Mouse (Mus musculus): ENCODE measurements at regions not wholly inside any gene's neighbourhood (a gene's known extent, or its start where the extent isn't known, plus 50 kb on each side); places are given as distances from the start of the nearest gene placed in this dataset.
A peak's percentile ranks its signal among the peaks of the same experiment; 100 is the strongest.
"Not testable (repeated sequence)": the region's sequence is repeated elsewhere in the genome, so short reads cannot be mapped to it uniquely, and the experiment has no call there.

DNA sequence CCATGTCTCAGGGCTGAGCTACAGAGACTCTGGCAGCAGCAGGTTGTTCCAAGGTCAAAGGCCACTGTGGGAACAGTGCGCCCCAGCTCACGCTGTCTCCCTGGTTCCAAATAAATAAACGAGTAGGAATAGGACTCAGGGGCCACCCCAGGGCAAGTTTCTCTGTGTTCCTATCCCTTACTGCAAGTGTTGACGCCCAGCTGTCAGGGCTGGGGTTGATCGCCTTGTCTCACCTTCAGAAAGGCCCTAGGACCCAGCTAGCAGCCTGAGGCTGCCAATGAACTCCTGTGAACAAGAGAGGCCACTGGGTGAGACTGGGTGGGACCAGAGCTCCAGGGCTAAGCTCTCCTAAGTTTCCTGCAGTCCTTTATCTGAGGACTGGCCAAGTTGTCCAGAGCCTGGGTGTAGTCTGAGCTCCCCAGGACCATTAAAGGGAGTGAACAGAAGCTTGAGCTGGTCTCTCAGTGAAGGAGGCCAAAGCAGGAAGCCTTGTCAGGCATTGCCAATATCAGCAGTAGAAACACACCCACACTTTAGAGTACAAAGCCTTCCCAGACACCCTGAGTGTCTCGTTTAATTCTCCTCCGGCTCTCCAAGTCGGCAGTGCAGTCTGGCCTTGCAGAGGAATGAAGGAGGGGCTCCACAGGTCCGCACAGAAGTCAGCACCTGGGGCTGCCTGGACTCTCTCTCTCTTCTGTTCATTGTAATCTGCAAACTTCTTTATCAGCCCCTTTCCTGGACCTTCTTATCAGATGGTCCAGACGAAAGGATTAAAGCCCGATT lies 308.6 kb downstream of the Diras2 start:
- 0 out of 2 replicates have a peak, but pooled peaks have one; percentile 36 for ATAC-seq (replicated peaks; ENCODE audit: insufficient number of reproducible peaks, insufficient read depth, low FRiP score, low read depth)

DNA sequence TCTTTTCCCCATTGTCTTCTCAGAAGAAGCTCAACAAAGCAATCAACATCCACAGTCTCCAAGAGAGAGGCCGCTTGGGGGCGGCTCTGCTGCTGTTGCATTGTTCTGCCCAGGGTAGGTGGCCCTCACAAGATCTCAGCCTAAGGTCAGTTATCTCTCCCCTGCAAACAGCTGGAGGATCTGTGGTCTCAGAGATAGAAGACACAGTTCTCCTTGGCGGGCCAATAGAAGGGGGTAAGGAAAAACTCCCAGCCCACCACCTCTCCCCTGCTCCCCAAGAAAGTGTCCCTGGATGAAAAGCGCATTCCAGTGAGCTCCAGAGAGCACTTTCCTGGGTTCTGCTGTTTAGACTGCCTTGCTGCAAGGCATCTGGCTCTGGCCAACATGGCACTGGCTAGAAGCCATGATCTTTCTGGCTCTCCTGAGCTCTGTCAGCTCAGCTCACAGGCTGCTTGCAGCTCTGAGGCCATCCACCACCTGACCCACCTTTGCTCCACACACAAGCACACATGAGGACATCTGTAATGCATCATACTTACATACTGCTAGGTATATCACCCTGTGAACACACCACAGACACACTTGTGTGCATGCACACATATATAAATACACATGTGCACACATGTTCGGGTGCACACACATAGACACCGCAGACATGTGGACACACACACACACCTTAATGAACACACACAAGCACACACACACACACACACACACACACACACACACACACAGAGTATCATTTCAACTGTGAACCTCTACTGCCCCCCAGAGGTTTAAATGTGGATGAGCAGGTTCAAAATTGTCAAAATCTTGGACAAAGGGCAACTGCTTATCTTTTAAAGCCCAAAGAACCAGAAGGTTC lies 307.7 kb downstream of the Diras2 start:
- H3K4me3 ChIP-seq: no peak overlapping the region
- no peak overlapping the region for H3K9ac ChIP-seq
- peaks cover 15% of the 10 kb centered on the region for H3K4me1 ChIP-seq (replicated peaks)
- peak overlapping the region; percentile 43; the same call in 1 of the 2 replicates for H3K27ac ChIP-seq
- no peaks in the 10 kb centered on the region for H3K27me3 ChIP-seq
- H3K4me2 ChIP-seq: no peak overlapping the region
- H3K9me3 ChIP-seq (replicated peaks): no peaks in the 10 kb centered on the region
- peak; percentile 47 for ATAC-seq (replicated peaks; ENCODE audit: insufficient number of reproducible peaks, insufficient read depth, low FRiP score, low read depth)
- H3K36me3 ChIP-seq: no peaks in the 10 kb centered on the region
- 41% methylated on average over 6 of the region's 6 CpGs for WGBS

More for the DNA sequence above, 308.6 kb downstream of the Diras2 start:
- Histone ChIP-seq H3K4me2 (no peak overlapping the region), H3K27ac (peak overlapping the region; percentile 47), H3K9me3 (replicated peaks) (no peaks in the 10 kb centered on the region), H3K4me3 (no peak overlapping the region), H3K4me1 (replicated peaks) (peaks cover 15% of the 10 kb centered on the region), H3K36me3 (no peaks in the 10 kb centered on the region), H3K27me3 (no peaks in the 10 kb centered on the region), H3K9ac (no peak overlapping the region)
- 41% methylated on average over 11 of the region's 11 CpGs for WGBS

DNA sequence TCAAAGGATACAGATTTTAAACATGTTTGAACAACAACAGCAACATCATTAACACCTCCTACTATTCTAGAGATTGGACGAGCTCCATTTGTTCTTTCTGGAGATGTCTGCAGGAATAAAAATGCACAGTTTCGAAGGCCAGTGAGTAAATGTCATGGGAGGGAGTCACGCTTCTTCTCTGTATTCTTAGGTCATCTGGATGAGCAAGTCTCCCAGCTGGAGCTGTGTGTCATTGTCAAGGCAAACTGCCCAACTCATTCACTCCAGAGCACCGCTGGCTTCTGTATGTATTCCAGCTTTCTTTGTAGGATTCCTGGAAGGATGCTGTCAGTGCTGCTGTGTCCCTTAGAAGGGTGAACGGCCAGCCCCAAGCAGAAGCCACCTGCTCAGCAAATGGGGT lies 297.1 kb downstream of the Diras2 start:
- H3K36me3 ChIP-seq: no peaks in the 10 kb centered on the region
- no peak for ATAC-seq (replicated peaks; ENCODE audit: insufficient number of reproducible peaks, insufficient read depth, low FRiP score, low read depth)
- H3K9ac ChIP-seq: no peak overlapping the region
- no peaks in the 10 kb centered on the region for H3K9me3 ChIP-seq (replicated peaks)
- H3K27me3 ChIP-seq: no peaks in the 10 kb centered on the region
- H3K4me2 ChIP-seq: no peak overlapping the region
- peaks cover 8% of the 10 kb centered on the region; the same call in 1 of the 2 replicates for H3K4me1 ChIP-seq (replicated peaks)
- no peak overlapping the region for H3K4me3 ChIP-seq
- H3K27ac ChIP-seq: no peak overlapping the region
- WGBS: 65% methylated on average over 5 of the region's 5 CpGs

DNA sequence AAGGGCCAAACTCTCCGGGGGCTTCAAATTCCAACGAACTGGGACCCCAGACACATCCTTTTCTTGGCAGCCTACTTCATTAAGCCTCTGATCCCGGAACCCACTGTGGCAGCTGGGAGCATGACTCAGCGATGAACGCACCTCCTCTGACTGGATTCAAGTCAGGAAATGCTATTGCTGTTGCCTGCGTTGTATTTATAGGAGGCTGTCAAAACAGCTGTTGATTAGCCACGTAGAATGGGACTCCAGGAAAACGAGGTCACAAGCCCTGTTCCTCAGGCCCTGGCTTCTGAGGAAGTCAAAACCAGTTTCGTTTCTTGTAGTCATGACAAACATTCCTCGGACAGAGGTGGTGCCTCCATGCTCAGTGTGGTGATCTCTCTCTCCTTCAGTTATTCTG lies 295.0 kb downstream of the Diras2 start:
- Histone ChIP-seq H3K4me1 (replicated peaks) (peaks cover 8% of the 10 kb centered on the region; the same call in 1 of the 2 replicates), H3K9me3 (replicated peaks) (no peaks in the 10 kb centered on the region), H3K36me3 (no peaks in the 10 kb centered on the region), H3K27me3 (no peaks in the 10 kb centered on the region), H3K27ac (peak overlapping the region; percentile 42; the same call in 1 of the 2 replicates), H3K9ac (no peak overlapping the region), H3K4me2 (peak overlapping the region; percentile 44), H3K4me3 (peak overlapping the region; percentile 10; the same call in 1 of the 2 replicates)
- ATAC-seq (replicated peaks; ENCODE audit: insufficient number of reproducible peaks, insufficient read depth, low FRiP score, low read depth): 0 out of 2 replicates have a peak, but pooled peaks have one; percentile 53
- 22% methylated on average over 10 of the region's 10 CpGs for WGBS

DNA sequence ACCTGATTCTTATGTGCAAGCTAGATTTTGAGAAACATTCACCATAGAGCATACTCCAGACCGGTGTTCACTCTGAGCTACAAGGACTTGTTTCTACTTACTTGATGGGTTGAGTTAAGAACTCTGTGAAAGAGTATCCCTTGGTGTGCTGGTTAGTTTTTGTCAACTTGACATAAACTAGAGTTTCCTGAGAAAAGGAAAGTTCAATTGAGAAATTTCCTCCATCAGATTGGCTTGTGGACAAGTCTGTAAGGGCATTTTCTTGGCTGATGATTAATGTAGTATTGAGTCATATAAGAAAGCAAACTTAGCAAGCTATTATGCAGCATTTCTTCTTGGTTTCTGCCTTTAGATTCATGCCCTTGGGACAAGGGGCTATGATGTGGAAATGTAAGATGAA lies 291.5 kb downstream of the Diras2 start:
- H3K9ac ChIP-seq: no peak overlapping the region
- no peak overlapping the region for H3K4me3 ChIP-seq
- H3K4me2 ChIP-seq: no peak overlapping the region
- no peak for ATAC-seq (replicated peaks; ENCODE audit: insufficient number of reproducible peaks, insufficient read depth, low FRiP score, low read depth)
- H3K36me3 ChIP-seq: no peaks in the 10 kb centered on the region
- peaks cover 8% of the 10 kb centered on the region; the same call in 1 of the 2 replicates for H3K4me1 ChIP-seq (replicated peaks)
- no peaks in the 10 kb centered on the region for H3K9me3 ChIP-seq (replicated peaks)
- WGBS: 93% methylated on average over 1 of the region's 1 CpGs
- H3K27me3 ChIP-seq: no peaks in the 10 kb centered on the region
- H3K27ac ChIP-seq: no peak overlapping the region

DNA sequence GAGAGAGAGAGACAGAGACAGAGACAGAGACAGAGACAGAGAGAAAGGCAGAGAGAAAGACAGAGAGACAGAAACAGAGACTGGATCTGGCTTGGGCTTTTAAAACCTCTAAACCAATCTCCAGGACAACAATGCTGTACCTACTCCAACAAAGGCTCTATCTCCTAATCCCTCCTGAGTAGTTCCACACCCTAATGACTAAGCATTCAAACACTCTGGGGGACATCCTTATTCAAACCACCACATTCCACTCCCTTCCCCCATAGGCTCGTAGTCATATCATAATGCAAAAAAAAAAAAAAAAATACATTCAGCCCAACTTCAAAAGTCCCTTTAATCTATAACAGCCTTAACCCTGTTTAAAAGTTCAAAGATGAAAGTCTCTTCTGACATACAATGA lies 289.3 kb downstream of the Diras2 start:
- Histone ChIP-seq H3K4me1 (replicated peaks) (no peaks in the 10 kb centered on the region), H3K4me2 (no peak overlapping the region), H3K4me3 (no peak overlapping the region), H3K9ac (no peak overlapping the region), H3K27me3 (no peaks in the 10 kb centered on the region), H3K36me3 (no peaks in the 10 kb centered on the region), H3K27ac (no peak overlapping the region), H3K9me3 (replicated peaks) (no peaks in the 10 kb centered on the region)
- WGBS: 46% methylated on average over 1 of the region's 1 CpGs
- ATAC-seq (replicated peaks; ENCODE audit: insufficient number of reproducible peaks, insufficient read depth, low FRiP score, low read depth): no peak

DNA sequence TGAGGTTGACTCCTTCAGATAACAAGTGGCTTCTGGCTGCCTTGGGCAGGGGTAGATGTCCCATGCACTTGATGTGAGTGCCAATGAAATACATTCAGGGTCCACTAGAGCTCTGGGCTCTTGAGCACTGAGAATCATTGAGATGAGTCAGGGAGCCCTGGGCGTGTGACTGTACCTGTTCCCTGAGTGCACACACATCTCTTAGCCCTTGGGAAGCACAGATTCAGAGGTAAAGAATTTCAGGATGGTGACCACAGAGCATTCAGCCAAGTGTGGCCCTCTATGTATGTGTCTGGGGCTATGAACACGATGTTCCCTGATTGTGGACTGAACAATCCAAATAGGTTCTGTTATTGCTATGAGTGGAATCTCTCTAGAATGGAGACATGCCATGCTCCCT lies 281.6 kb downstream of the Diras2 start:
- no peaks in the 10 kb centered on the region for H3K4me1 ChIP-seq (replicated peaks)
- WGBS: 91% methylated on average over 2 of the region's 2 CpGs

DNA sequence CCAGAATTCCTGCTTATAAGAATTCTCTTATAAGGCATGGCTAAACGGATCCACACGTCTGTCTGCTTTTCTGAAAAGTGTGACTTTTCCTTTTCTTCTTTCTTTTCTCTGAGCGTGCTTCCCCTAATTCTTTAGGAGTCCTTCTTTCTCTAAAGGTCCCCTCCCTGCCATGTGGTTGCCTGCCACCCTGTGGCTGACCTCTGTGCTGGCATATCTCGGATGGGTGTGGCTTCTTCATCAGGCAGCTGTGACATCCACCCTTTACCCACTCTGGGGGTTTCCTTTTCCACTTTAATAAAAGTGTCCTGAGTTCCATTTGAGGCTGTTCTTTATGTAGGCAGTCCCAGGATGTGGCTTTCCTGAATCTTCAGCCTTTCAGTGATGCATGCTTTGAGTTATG lies 280.7 kb downstream of the Diras2 start:
- H3K4me3 ChIP-seq: no peak overlapping the region
- no peak overlapping the region for H3K4me2 ChIP-seq
- no peak overlapping the region for H3K9ac ChIP-seq
- WGBS: 52% methylated on average over 4 of the region's 4 CpGs
- H3K36me3 ChIP-seq: no peaks in the 10 kb centered on the region
- H3K27ac ChIP-seq: no peak overlapping the region
- H3K9me3 ChIP-seq (replicated peaks): no peaks in the 10 kb centered on the region
- no peak for ATAC-seq (replicated peaks; ENCODE audit: insufficient number of reproducible peaks, insufficient read depth, low FRiP score, low read depth)
- no peaks in the 10 kb centered on the region for H3K27me3 ChIP-seq
- no peaks in the 10 kb centered on the region for H3K4me1 ChIP-seq (replicated peaks)

More for the DNA sequence above, 281.6 kb downstream of the Diras2 start:
- no peaks in the 10 kb centered on the region for H3K27me3 ChIP-seq
- H3K9me3 ChIP-seq (replicated peaks): no peaks in the 10 kb centered on the region
- no peak overlapping the region for H3K9ac ChIP-seq
- H3K4me3 ChIP-seq: no peak overlapping the region
- H3K36me3 ChIP-seq: no peaks in the 10 kb centered on the region
- no peak overlapping the region for H3K4me2 ChIP-seq
- ATAC-seq (replicated peaks; ENCODE audit: insufficient number of reproducible peaks, insufficient read depth, low FRiP score, low read depth): no peak
- H3K27ac ChIP-seq: no peak overlapping the region

DNA sequence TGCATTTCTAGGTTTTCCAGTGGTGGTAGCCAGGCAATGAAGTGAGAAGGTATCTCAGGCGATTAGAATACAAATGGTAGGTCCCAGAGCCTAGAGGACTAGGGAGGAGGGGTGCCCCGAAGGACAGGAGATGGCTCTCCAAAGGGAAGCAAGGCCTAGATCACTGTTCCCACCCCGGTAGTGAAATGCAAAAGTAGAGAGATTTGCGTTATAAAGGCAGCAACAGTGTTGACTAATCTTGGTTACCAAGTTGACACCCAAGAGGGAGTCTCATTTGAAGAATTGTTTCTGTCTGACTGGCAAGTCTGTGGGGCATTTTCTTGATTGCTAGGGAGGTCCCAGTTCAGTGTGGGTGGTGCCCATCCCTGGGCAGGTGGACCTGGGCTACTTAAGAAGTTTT lies 278.8 kb downstream of the Diras2 start:
- no peak overlapping the region for H3K27ac ChIP-seq
- WGBS: 66% methylated on average over 4 of the region's 4 CpGs
- no peaks in the 10 kb centered on the region for H3K36me3 ChIP-seq
- no peak overlapping the region for H3K4me2 ChIP-seq
- H3K4me3 ChIP-seq: no peak overlapping the region
- H3K27me3 ChIP-seq: no peaks in the 10 kb centered on the region
- no peak overlapping the region for H3K9ac ChIP-seq
- no peak for ATAC-seq (replicated peaks; ENCODE audit: insufficient number of reproducible peaks, insufficient read depth, low FRiP score, low read depth)
- no peaks in the 10 kb centered on the region for H3K4me1 ChIP-seq (replicated peaks)
- no peaks in the 10 kb centered on the region for H3K9me3 ChIP-seq (replicated peaks)

DNA sequence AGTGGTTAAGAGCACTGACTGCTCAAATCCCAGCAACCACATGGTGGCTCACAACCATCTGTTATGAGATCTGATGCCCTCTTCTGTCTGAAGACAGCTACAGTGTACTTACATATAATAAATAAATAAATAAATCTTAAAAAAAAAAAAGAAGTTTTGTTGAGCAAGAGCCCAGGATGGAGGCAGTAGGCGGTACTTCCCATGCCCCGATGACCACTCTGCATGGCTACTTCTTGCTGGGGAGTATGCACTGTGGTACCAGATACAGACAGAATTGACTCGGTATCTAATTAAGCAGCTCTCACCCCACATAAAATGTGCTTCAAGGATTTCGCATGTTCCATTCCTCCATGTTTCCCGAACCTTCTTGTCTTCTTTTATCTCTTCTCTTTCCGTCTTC lies 278.4 kb downstream of the Diras2 start:
- H3K4me1 ChIP-seq (replicated peaks); H3K9ac ChIP-seq; ATAC-seq (replicated peaks; ENCODE audit: insufficient number of reproducible peaks, insufficient read depth, low FRiP score, low read depth); H3K4me3 ChIP-seq; H3K36me3 ChIP-seq; H3K9me3 ChIP-seq (replicated peaks); H3K27me3 ChIP-seq; H3K4me2 ChIP-seq; H3K27ac ChIP-seq: not testable (repeated sequence)
- WGBS: 32% methylated on average over 6 of the region's 6 CpGs

DNA sequence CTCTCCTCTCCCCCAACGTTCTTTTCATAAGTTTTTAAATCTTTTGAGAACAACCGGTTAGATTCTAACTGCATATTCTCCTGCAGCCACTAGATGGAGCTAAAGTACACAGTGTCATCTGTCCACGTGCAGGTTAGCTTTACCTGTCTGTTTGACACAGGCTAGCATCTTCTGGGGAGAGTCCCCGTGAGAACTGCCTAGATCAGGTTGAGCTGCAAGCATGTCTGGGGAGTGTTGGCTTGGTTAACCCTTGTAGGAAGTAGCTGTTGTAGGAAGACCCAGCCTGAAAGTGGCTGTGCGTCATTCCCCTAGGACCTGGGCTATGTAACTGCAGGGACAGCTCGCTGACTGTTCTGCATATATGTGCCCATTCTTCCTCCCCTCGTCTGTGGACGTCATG lies 277.9 kb downstream of the Diras2 start:
- Histone ChIP-seq H3K36me3 (no peaks in the 10 kb centered on the region), H3K27ac (no peak overlapping the region), H3K4me1 (replicated peaks) (no peaks in the 10 kb centered on the region), H3K27me3 (no peaks in the 10 kb centered on the region), H3K4me3 (no peak overlapping the region), H3K9me3 (replicated peaks) (no peaks in the 10 kb centered on the region), H3K4me2 (no peak overlapping the region), H3K9ac (no peak overlapping the region)
- WGBS: 27% methylated on average over 8 of the region's 8 CpGs
- no peak for ATAC-seq (replicated peaks; ENCODE audit: insufficient number of reproducible peaks, insufficient read depth, low FRiP score, low read depth)
